Mouse (Mus musculus): ENCODE results near the gene Msi2. TPM values are rescaled to one million over a fixed set of nuclear protein-coding genes. Genes with fewer than 3 reads are reported as not detected.

Gene Msi2
- polyA plus RNA-seq, 1 experiment = 69.3 TPM

DNA sequence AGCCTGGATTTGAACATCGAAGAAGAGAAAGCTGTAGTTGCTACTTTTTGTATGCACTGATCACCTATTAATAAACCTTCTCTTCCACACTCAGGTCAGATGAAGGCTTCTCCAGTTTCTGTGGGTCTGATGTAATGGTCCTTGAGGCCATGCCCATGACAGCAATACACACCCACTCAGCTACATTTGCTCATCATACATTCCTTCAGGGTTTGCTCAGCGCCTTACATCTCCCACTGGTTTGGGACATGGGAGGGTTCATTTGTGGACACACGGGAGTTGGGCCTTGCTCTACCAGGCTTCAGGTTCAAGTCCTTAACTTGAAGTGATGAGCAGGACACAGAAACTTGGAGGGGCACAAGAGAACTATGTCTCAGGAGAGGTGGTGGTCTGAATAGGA, 380.4 kb downstream of the Msi2 start:
- Histone ChIP-seq H3K27me3 (ENCODE audit: control insufficient read depth, insufficient read depth, low read length) (no peaks in the 10 kb centered on the region), H3K4me3 (ENCODE audit: control insufficient read depth, low read depth, low read length) (no peak overlapping the region), H3K27ac (ENCODE audit: control insufficient read depth, insufficient read depth, low read depth, low read length) (no peak overlapping the region), H3K4me1 (ENCODE audit: control insufficient read depth, insufficient read depth, low read length) (no peaks in the 10 kb centered on the region), H3K36me3 (ENCODE audit: control insufficient read depth, insufficient read depth, low read length) (no peaks in the 10 kb centered on the region)
- TF ChIP-seq CTCF (IDR thresholded peaks at IDR 0.05; ENCODE audit: control insufficient read depth, insufficient read depth, insufficient replicate concordance, low read depth, low read length) (no peak), POLR2A (IDR thresholded peaks at IDR 0.05; ENCODE audit: control insufficient read depth, low read depth, low read length) (no peak)

DNA sequence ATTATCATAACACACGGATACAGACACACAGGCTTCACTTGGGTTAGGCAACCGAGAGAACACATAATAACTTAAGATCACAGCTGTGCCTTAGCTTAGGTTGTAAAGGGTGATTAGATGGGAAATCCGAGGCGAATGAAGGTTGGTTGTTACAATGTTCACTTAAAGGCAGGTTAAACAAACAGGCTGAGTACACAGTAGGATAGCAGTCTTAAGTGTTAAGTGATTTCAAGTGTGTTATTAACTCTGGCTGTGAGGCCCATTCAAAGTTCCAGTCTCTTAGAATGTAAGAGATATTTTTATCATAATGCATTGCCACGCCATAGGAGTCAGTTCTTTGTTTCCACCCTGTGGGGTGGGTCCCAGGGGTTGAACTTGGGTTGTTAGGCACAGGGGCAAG, 383.4 kb downstream of the Msi2 start:
- H3K4me1 ChIP-seq (ENCODE audit: control insufficient read depth, insufficient read depth, low read length) = no peaks in the 10 kb centered on the region
- no peak overlapping the region for H3K27ac ChIP-seq (ENCODE audit: control insufficient read depth, insufficient read depth, low read depth, low read length)
- no peak for TF ChIP-seq POLR2A (IDR thresholded peaks at IDR 0.05; ENCODE audit: control insufficient read depth, low read depth, low read length)
- no peak for TF ChIP-seq CTCF (IDR thresholded peaks at IDR 0.05; ENCODE audit: control insufficient read depth, insufficient read depth, insufficient replicate concordance, low read depth, low read length)
- H3K27me3 ChIP-seq (ENCODE audit: control insufficient read depth, insufficient read depth, low read length) = no peaks in the 10 kb centered on the region
- no peak overlapping the region for H3K4me3 ChIP-seq (ENCODE audit: control insufficient read depth, low read depth, low read length)
- no peaks in the 10 kb centered on the region for H3K36me3 ChIP-seq (ENCODE audit: control insufficient read depth, insufficient read depth, low read length)

DNA sequence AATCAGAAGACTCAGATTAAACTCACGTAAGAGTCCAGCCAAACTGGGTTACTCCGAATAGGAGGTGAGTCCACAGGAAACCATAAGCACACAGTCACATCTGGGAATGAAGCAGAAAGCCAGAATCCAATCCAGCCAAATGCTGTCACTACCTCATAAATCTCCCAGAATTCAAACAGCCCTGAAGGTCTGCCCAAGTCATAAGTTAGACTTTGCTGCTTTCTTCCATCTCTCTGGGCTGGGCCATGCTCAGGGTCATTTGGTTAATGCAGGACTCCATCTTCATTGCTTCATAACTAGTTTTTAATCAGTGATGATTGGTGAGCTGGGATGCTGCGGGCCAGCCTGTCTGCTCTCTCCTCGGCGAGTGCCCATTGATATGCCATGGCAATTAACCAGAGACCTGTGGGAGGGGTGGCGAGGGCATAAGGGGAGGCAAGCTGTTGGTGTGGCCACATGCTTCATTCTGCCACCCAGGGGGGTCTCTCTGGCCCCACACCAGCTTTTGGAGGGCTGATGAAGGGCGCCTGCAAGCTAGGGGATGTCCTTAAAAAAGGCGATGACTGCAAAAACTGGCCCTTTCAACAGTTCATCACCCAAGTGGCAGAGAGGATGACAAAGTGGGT, 385.9 kb downstream of the Msi2 start:
- H3K4me3 ChIP-seq (ENCODE audit: control insufficient read depth, low read depth, low read length) = no peak overlapping the region
- no peaks in the 10 kb centered on the region for H3K27me3 ChIP-seq (ENCODE audit: control insufficient read depth, insufficient read depth, low read length)
- H3K36me3 ChIP-seq (ENCODE audit: control insufficient read depth, insufficient read depth, low read length) = no peaks in the 10 kb centered on the region
- no peaks in the 10 kb centered on the region for H3K4me1 ChIP-seq (ENCODE audit: control insufficient read depth, insufficient read depth, low read length)
- H3K27ac ChIP-seq (ENCODE audit: control insufficient read depth, insufficient read depth, low read depth, low read length) = no peak overlapping the region
- TF ChIP-seq CTCF (IDR thresholded peaks at IDR 0.05; ENCODE audit: control insufficient read depth, insufficient read depth, insufficient replicate concordance, low read depth, low read length) (no peak), POLR2A (IDR thresholded peaks at IDR 0.05; ENCODE audit: control insufficient read depth, low read depth, low read length) (no peak)

DNA sequence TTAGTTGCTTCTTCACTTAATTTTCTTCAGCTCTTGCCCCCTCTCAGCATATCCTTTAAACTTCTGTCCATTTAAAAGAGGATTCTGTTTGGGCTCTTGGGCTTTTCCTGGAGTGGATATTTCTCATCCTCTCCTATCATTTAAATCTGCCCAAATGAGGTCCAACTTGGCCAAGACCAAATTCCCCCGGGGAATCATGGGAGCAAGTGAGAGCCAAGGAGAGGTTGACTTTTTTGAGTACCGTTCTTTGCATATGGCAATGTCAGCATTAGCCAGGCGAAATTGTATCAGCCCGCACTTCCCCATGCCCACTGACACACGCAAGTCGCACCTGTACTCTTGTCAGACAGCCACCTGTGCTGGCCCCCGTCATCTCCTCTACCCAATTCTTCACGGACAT, 386.6 kb downstream of the Msi2 start:
- Histone ChIP-seq H3K36me3 (ENCODE audit: control insufficient read depth, insufficient read depth, low read length) (no peaks in the 10 kb centered on the region), H3K27ac (ENCODE audit: control insufficient read depth, insufficient read depth, low read depth, low read length) (no peak overlapping the region), H3K4me1 (ENCODE audit: control insufficient read depth, insufficient read depth, low read length) (no peaks in the 10 kb centered on the region), H3K4me3 (ENCODE audit: control insufficient read depth, low read depth, low read length) (no peak overlapping the region), H3K27me3 (ENCODE audit: control insufficient read depth, insufficient read depth, low read length) (no peaks in the 10 kb centered on the region)
- TF ChIP-seq POLR2A (IDR thresholded peaks at IDR 0.05; ENCODE audit: control insufficient read depth, low read depth, low read length) (no peak), CTCF (IDR thresholded peaks at IDR 0.05; ENCODE audit: control insufficient read depth, insufficient read depth, insufficient replicate concordance, low read depth, low read length) (no peak)

DNA sequence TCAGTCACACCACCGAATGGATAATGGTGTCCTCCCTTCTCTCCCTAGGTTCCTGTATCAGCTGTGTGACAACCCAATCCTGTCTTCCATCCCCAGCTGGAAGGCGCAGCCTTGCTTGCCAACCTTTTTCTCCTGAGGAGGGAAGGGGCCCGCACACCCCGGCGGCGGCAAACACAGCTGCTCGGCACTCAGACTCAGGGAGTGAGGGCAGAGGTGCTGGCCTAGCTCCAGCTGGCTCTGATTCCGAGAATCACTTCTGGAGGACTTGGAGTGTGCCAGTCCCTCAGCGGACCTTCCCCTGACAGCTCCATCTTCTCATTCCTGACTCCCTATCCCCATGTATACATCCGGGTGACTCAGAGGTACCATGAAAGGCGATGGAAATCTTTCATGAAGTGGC, 387.5 kb downstream of the Msi2 start:
- Histone ChIP-seq H3K4me1 (ENCODE audit: control insufficient read depth, insufficient read depth, low read length) (no peaks in the 10 kb centered on the region), H3K27me3 (ENCODE audit: control insufficient read depth, insufficient read depth, low read length) (no peaks in the 10 kb centered on the region), H3K4me3 (ENCODE audit: control insufficient read depth, low read depth, low read length) (no peak overlapping the region), H3K27ac (ENCODE audit: control insufficient read depth, insufficient read depth, low read depth, low read length) (no peak overlapping the region), H3K36me3 (ENCODE audit: control insufficient read depth, insufficient read depth, low read length) (no peaks in the 10 kb centered on the region)
- TF ChIP-seq CTCF (IDR thresholded peaks at IDR 0.05; ENCODE audit: control insufficient read depth, insufficient read depth, insufficient replicate concordance, low read depth, low read length) = no peak
- TF ChIP-seq POLR2A (IDR thresholded peaks at IDR 0.05; ENCODE audit: control insufficient read depth, low read depth, low read length) = no peak

DNA sequence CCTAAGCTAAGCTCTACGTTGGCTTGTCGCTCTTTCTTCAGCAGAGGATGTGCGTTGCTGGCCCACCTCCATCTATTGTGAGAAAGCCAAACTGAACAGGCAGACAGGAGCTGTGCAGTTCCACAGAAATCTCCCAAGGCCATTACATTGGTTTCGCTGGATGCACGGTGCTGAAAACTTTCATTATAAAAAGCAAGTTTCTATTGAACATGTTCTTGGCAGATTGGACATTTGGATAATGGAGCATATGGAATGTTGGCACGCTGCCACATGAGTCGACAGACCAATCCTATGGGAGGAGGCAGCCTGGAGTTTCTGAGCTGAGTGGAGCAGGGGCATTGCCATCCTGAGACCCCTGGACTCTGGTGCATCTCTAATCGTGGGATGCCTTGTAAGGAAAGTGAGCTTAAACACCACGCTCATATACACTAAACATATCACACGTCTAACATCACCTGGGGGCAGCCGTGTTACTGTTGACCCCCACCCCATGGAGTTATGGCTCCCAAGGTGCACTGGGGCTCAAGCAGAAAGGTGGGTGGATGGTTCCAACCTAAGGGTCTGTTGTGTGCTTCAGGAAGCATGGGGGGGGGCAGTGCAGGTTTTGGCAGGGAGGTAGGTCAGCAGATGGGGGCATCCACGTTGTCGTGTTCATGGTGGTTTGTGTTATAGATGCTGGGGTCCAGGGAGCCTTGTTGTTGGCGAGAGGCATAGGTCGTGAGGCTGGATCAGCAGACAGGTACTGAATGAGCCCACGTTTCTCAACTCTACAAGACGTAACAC, 389.3 kb downstream of the Msi2 start:
- no peak overlapping the region for H3K27ac ChIP-seq (ENCODE audit: control insufficient read depth, insufficient read depth, low read depth, low read length)
- H3K27me3 ChIP-seq (ENCODE audit: control insufficient read depth, insufficient read depth, low read length) = no peaks in the 10 kb centered on the region
- no peak overlapping the region for H3K4me3 ChIP-seq (ENCODE audit: control insufficient read depth, low read depth, low read length)
- no peaks in the 10 kb centered on the region for H3K4me1 ChIP-seq (ENCODE audit: control insufficient read depth, insufficient read depth, low read length)
- TF ChIP-seq CTCF (IDR thresholded peaks at IDR 0.05; ENCODE audit: control insufficient read depth, insufficient read depth, insufficient replicate concordance, low read depth, low read length) = no peak
- TF ChIP-seq POLR2A (IDR thresholded peaks at IDR 0.05; ENCODE audit: control insufficient read depth, low read depth, low read length) = no peak
- H3K36me3 ChIP-seq (ENCODE audit: control insufficient read depth, insufficient read depth, low read length) = no peaks in the 10 kb centered on the region

DNA sequence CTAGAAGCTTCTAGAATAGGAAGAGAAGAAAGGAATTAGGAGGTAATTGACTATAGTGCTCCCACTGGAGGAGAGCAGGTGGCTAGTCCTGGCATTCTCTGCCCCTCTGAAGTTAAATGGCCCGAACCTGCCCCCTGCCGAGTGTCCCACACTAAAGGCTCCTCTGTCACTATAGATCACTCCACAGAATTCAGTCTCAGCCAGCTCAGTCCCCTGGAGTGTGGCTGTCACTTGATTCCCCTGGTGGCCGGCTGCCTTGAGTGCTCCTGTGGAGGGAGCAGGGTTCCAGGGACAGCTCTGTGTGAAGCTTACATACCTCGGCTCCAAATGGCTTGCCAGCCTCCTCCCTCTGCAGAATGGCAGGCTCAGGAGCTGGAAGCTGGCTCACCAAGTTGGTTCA, 391.3 kb downstream of the Msi2 start:
- H3K27me3 ChIP-seq (ENCODE audit: control insufficient read depth, insufficient read depth, low read length) = no peaks in the 10 kb centered on the region
- no peaks in the 10 kb centered on the region for H3K4me1 ChIP-seq (ENCODE audit: control insufficient read depth, insufficient read depth, low read length)
- no peak overlapping the region for H3K27ac ChIP-seq (ENCODE audit: control insufficient read depth, insufficient read depth, low read depth, low read length)
- H3K36me3 ChIP-seq (ENCODE audit: control insufficient read depth, insufficient read depth, low read length) = no peaks in the 10 kb centered on the region
- H3K4me3 ChIP-seq (ENCODE audit: control insufficient read depth, low read depth, low read length) = no peak overlapping the region
- no peak for TF ChIP-seq CTCF (IDR thresholded peaks at IDR 0.05; ENCODE audit: control insufficient read depth, insufficient read depth, insufficient replicate concordance, low read depth, low read length)
- no peak for TF ChIP-seq POLR2A (IDR thresholded peaks at IDR 0.05; ENCODE audit: control insufficient read depth, low read depth, low read length)
